Comparison of ENCODE assay signal across 14 mouse cellular contexts in the genomic region with DNA sequence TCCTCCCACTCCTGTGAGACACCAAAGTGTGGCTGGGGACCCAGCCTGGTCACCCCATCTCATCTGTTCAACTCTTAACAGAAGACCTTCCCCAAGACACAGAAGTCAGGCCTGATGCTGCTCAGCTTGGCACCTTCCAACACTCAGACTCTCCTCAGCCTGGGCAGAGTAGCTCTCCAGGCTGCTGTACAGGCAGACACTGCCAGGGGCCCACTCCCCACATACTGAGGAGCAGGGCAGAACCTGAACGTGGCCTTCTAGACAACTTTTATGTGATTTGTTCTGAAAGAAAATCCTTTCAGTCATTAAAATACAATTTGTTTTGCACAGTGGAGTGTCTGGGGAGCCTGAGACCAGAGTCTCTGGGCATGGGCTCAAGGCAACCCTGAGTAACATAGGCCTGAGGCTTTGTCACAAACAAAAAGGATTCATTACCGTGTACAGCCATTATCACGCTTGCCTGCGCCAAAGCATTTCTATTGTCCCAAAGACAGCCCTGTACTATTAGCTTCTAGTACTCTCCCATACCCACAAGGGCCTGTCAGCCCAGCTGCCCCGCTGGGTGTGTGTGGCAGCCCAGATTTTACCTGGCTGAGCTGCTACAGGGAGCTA. TPM values are rescaled to one million over a fixed set of nuclear protein-coding genes. Genes with fewer than 3 reads are reported as not detected.
DNase-seq lines count a peak whose midpoint lies in the region; ATAC-seq and TF ChIP-seq lines count a peak whose summit lies in the region.
"Had no signal": no experiment of that assay in that cellular context is flagged by ENCODE, and none has a peak within 500 bp of the region (broad histone marks: within the 10 kb centered on the region; RNA-seq: fewer than 3 reads in every experiment).

No protein-coding gene starts in this region.

- H3K79me2 ChIP-seq in MEL (ENCODE audit: control insufficient read depth, insufficient read depth, low read length, poor library complexity), result no peaks in the 10 kb centered on the region

- H3K9me3 ChIP-seq in MEL (replicated peaks; ENCODE audit: insufficient read depth, low read length), result no peaks in the 10 kb centered on the region
- no peaks in the 10 kb centered on the region for H3K9me3 ChIP-seq in forebrain, embryonic 16.5 days (ENCODE audit: control insufficient read depth, low read length)
- H3K9me3 ChIP-seq in midbrain, embryonic 13.5 days, result no peaks in the 10 kb centered on the region

- no peaks in the 10 kb centered on the region for H3K27me3 ChIP-seq in MEL (ENCODE audit: control insufficient read depth in 1 of 2, insufficient read depth in 2 of 2, low read length in 2 of 2)
- no peaks in the 10 kb centered on the region for H3K27me3 ChIP-seq in forebrain, embryonic 16.5 days (replicated peaks; ENCODE audit: control insufficient read depth, insufficient read depth, low read length)
- H3K27me3 ChIP-seq in midbrain, embryonic 13.5 days, result no peaks in the 10 kb centered on the region

- TF ChIP-seq RAD21 in MEL (IDR thresholded peaks at IDR 0.05; ENCODE audit: low read depth, low read length), result no peak

- no peak overlapping the region for H3K27ac ChIP-seq in MEL (ENCODE audit: control insufficient read depth, low read depth, low read length)
- peak overlapping the region; percentile 35; the same call in 1 of the 2 replicates for H3K27ac ChIP-seq in forebrain, embryonic 16.5 days (ENCODE audit: low read length)
- peak overlapping the region; percentile 66 for H3K27ac ChIP-seq in midbrain, embryonic 13.5 days

- no peak overlapping the region for H3K9ac ChIP-seq in MEL (ENCODE audit: control insufficient read depth, low read depth, low read length, poor library complexity, severe bottlenecking)
- H3K9ac ChIP-seq in forebrain, embryonic 16.5 days (replicated peaks; ENCODE audit: low read depth, low read length), result no peak overlapping the region
- peak overlapping the region; percentile 6; the same call in 1 of the 2 replicates for H3K9ac ChIP-seq in midbrain, embryonic 13.5 days (replicated peaks)

- TF ChIP-seq EP300 in MEL (IDR thresholded peaks at IDR 0.05; ENCODE audit: low read depth in 1 of 2, low read length in 2 of 2), result no peak

- TF ChIP-seq CTCF in MEL (IDR thresholded peaks at IDR 0.05 in 2 of 3, conservative IDR thresholded peaks at IDR 0.05 in 1 of 3; ENCODE audit: control insufficient read depth in 1 of 3, insufficient read depth in 1 of 3, low read depth in 2 of 3, low read length in 3 of 3, poor library complexity in 1 of 3, severe bottlenecking in 1 of 3), result no peak
- no peak for TF ChIP-seq CTCF in brain, embryonic 14.5 days (IDR thresholded peaks at IDR 0.05; ENCODE audit: borderline replicate concordance, extremely low read depth, insufficient read depth, insufficient read length)

- peak; percentile 43; the same call in 1 of the 2 replicates for ATAC-seq in forebrain, embryonic 16.5 days
- peak; percentile 40 for ATAC-seq in midbrain, embryonic 13.5 days

- no peaks in the 10 kb centered on the region for H3K36me3 ChIP-seq in MEL (ENCODE audit: control insufficient read depth in 1 of 2, insufficient read depth in 2 of 2, low read length in 2 of 2)
- H3K36me3 ChIP-seq in forebrain, embryonic 16.5 days (ENCODE audit: control insufficient read depth, insufficient read depth), result peaks cover 9% of the 10 kb centered on the region
- peaks cover 38% of the 10 kb centered on the region for H3K36me3 ChIP-seq in midbrain, embryonic 13.5 days

- no peak overlapping the region for H3K4me2 ChIP-seq in forebrain, embryonic 16.5 days (ENCODE audit: low read length)
- H3K4me2 ChIP-seq in midbrain, embryonic 13.5 days (replicated peaks), result no peak overlapping the region
- H3K4me2 ChIP-seq: liver, embryonic 11.5 days had no signal

- WGBS in forebrain, embryonic 16.5 days, result 37% methylated on average over 5 of the region's 5 CpGs
- 32% methylated on average over 5 of the region's 5 CpGs for WGBS in midbrain, embryonic 13.5 days

- H3K4me3 ChIP-seq in MEL (ENCODE audit: control insufficient read depth in 1 of 2, insufficient read depth in 1 of 2, low read depth in 2 of 2, low read length in 2 of 2), result no peak overlapping the region
- H3K4me3 ChIP-seq in forebrain, embryonic 16.5 days (replicated peaks; ENCODE audit: low read length), result no peak overlapping the region
- no peak overlapping the region for H3K4me3 ChIP-seq in midbrain, embryonic 13.5 days (replicated peaks)

- no peaks in the 10 kb centered on the region for H3K4me1 ChIP-seq in MEL (ENCODE audit: control insufficient read depth in 1 of 2, insufficient read depth in 2 of 2, low read length in 2 of 2)
- peaks cover 21% of the 10 kb centered on the region for H3K4me1 ChIP-seq in forebrain, embryonic 16.5 days (replicated peaks; ENCODE audit: control insufficient read depth, insufficient read depth, low read length)
- H3K4me1 ChIP-seq in midbrain, embryonic 13.5 days (replicated peaks), result peaks cover 43% of the 10 kb centered on the region

- no peak for DNase-seq in MEL (ENCODE audit: low read depth, low spot score)
- peak; percentile 82 for DNase-seq in brain, embryonic 14.5 days (ENCODE audit: low read depth)
- DNase-seq in urinary bladder, postnatal 14 days (ENCODE audit: low spot score), result no peak
- no peak for DNase-seq in frontal cortex, postnatal 36 days (ENCODE audit: low spot score in 2 of 2)
- no peak for DNase-seq in cerebellum, adult 11 months
- DNase-seq: adrenal gland, postnatal 25 days; heart, adult 11 months; heart, postnatal 14 days; kidney, adult 18-20 months; lung, postnatal 10 days; spleen, adult 18-20 months had no signal

- TF ChIP-seq POLR2A in MEL (IDR thresholded peaks at IDR 0.05; ENCODE audit: control insufficient read depth in 1 of 2, insufficient read depth in 1 of 2, low read depth in 1 of 2, low read length in 2 of 2, poor library complexity in 1 of 2), result no peak
- TF ChIP-seq POLR2A in brain, embryonic 14.5 days (IDR thresholded peaks at IDR 0.05; ENCODE audit: borderline replicate concordance, extremely low read depth, insufficient read depth, insufficient read length, poor library complexity, severe bottlenecking), result no peak

TF ChIP-seq in MEL, 35 proteins besides CTCF, POLR2A, EP300 and RAD21:
- TF ChIP-seq MYC (IDR thresholded peaks at IDR 0.05; ENCODE audit: low read depth, low read length) (no peak), POLR2AphosphoS2 (IDR thresholded peaks at IDR 0.05; ENCODE audit: low read length) (peak; percentile 59; the same call in 1 of the 2 replicates)

RNA-seq across cellular contexts. Expression of gene Endov, which starts 18.1 kb away (rescaled TPM):
- total RNA-seq in MEL (2012; rRNA removed), result 16.8 and 19.5 TPM in 2 replicates
- 10 to 100 TPM in 1 of 2 experiments, not detected in 1; 16.8 TPM for polyA plus RNA-seq in MEL (2012; ENCODE audit: insufficient read depth in 1 of 2, insufficient read length in 2 of 2, low read depth in 1 of 2, low replicate concordance in 2 of 2, missing spikeins in 1 of 2)
- polyA plus RNA-seq in brain, embryonic 14.5 days (2012; rRNA removed), result 33.8 and 34.1 TPM in 2 replicates
- 16.2 and 21.0 TPM in 2 replicates for polyA plus RNA-seq in forebrain, embryonic 16.5 days (2015; fragmentation: Nextera tagmentation; extraction: Ambion mirVana)
- 22.8 and 22.9 TPM in 2 replicates for polyA plus RNA-seq in midbrain, embryonic 13.5 days (2015; fragmentation: Nextera tagmentation; extraction: Ambion mirVana)

RNA-seq across cellular contexts. Expression of gene Nptx1, which starts 38.3 kb away (rescaled TPM):
- total RNA-seq in MEL (2012; rRNA removed), result not detected in 2 replicates
- not detected for polyA plus RNA-seq in MEL (2012; ENCODE audit: insufficient read depth in 1 of 2, insufficient read length in 2 of 2, low read depth in 1 of 2, low replicate concordance in 2 of 2, missing spikeins in 1 of 2)
- 9.2 and 14.7 TPM in 2 replicates for polyA plus RNA-seq in brain, embryonic 14.5 days (2012; rRNA removed)
- polyA plus RNA-seq in forebrain, embryonic 16.5 days (2015; fragmentation: Nextera tagmentation; extraction: Ambion mirVana), result 8.6 and 9.8 TPM in 2 replicates
- 7.3 and 8.6 TPM in 2 replicates for polyA plus RNA-seq in midbrain, embryonic 13.5 days (2015; fragmentation: Nextera tagmentation; extraction: Ambion mirVana)
